Mouse (Mus musculus) Patski (cell line): Measurements from ENCODE around the gene Gm7233. TPM values are rescaled to one million over a fixed set of nuclear protein-coding genes. Genes with fewer than 3 reads are reported as not detected.
"Not testable (repeated sequence)": the region's sequence is repeated elsewhere in the genome, so short reads cannot be mapped to it uniquely, and the experiment has no call there.

ENCODE experiments used
- ATAC-seq: fragments of 100-300 bp; one replicate; pipeline ENCODE4 v1.8.0; 2021
- CTCF ChIA-PET: fragments of 350-600 bp; sonication (Branson Sonifier 250); formaldehyde crosslinking; loops from one replicate; lab custom pipeline; 2022; ENCODE audit warnings: inconsistent platforms; lab: Charles Lee
- POLR2A ChIA-PET: fragments of 350-600 bp; sonication (Branson Sonifier 250); formaldehyde crosslinking; loops from one replicate; lab custom pipeline; 2022; ENCODE audit warnings: antibody characterized with exemption, inconsistent platforms; lab: Charles Lee
- DNase-seq: peaks from one replicate; pipeline ENCODE4 v3.0.0-alpha.2; 2011; ENCODE audit warnings: low read depth, low spot score
- H3K27me3 ChIP-seq: fragments of 371-371 bp; one replicate; pipeline ENCODE4 v1.5.1; 2021
- in situ Hi-C: fragments of 300-500 bp; cut with MboI; formaldehyde crosslinking; loops from 3 replicates; pipeline ENCODE4 v1.11.1; 2018; ENCODE audit warnings: low pct_unique_long_range_greater_than_20kb, mixed read lengths
- polyA plus RNA-seq: library from polyadenylated mRNA; unstranded; gene quantifications from one replicate; pipeline ENCODE4 v1.2.3, GENCODE M21; 2021

The Gm7233 gene
- not detected for polyA plus RNA-seq

- in situ Hi-C loops, CTCF ChIA-PET, H3K27me3 ChIP-seq, ATAC-seq, POLR2A ChIA-PET, DNase-seq: not testable (repeated sequence)
Measured at GRCm38 (mm10) chr14:43179567-43179966, at the start of gene Gm7233. Gene Gm7233, plus strand, starts transcription at chr14:43179867.

GRCm38 (mm10) chr14:43167189-43167588 is 12.5 kb upstream of the Gm7233 start:
- in situ Hi-C loops, H3K27me3 ChIP-seq, DNase-seq, ATAC-seq, POLR2A ChIA-PET, CTCF ChIA-PET: not testable (repeated sequence)

GRCm38 (mm10) chr14:43167942-43168341 is 11.7 kb upstream of the Gm7233 start:
- POLR2A ChIA-PET, CTCF ChIA-PET: not testable (repeated sequence)

GRCm38 (mm10) chr14:43168573-43169170 is 11.0 kb upstream of the Gm7233 start:
- in situ Hi-C loops, DNase-seq, POLR2A ChIA-PET, CTCF ChIA-PET, H3K27me3 ChIP-seq: not testable (repeated sequence)
- peak; percentile 57 for ATAC-seq

More at GRCm38 (mm10) chr14:43167942-43168341, 11.7 kb upstream of the Gm7233 start:
- H3K27me3 ChIP-seq, in situ Hi-C loops, ATAC-seq, DNase-seq: not testable (repeated sequence)

DNA sequence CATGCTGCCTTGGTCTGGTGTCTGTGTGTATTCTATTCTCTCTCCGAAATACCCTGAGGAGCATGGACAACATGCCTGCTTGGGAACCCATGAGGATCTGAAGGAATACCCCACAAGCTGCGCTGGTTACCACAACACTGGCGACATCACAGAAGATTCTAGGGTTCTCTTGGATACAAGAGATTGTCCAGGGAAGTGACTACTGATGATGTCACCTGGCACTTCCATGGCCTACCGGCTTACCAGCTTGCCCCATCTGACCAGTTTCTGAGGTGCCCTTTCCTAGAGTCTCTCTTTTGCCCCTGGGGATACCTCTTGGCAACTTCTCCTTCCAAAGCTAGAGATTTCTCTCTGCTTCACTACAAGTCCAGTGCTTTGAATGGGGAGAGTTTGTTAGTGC is 55.5 kb downstream of the Gm7233 start, which contains the start of gene Gm8122:
TSS of gene Gm8122 (minus strand) at position 101 of the 400 bp plus-strand sequence.
- H3K27me3 ChIP-seq, CTCF ChIA-PET, POLR2A ChIA-PET, in situ Hi-C loops, ATAC-seq, DNase-seq: not testable (repeated sequence)

Other genes with a start within 250 kb of the Gm7233 start
- gene Gm8082, start 186.2 kb upstream of the Gm7233 start, polyA plus RNA-seq, result not detected
- gene Gm10376, start 164.2 kb upstream of the Gm7233 start, polyA plus RNA-seq, result not detected
- not detected for gene Gm8094, start 103.2 kb upstream of the Gm7233 start, polyA plus RNA-seq
- not detected for gene Gm8104, start 79.3 kb upstream of the Gm7233 start, polyA plus RNA-seq
- not detected for gene Gm8122, start 55.4 kb downstream of the Gm7233 start, polyA plus RNA-seq
- gene Gm8126, start 78.8 kb downstream of the Gm7233 start, polyA plus RNA-seq, result 1.9 TPM
- 1.6 TPM for gene Gm9732, start 95.2 kb downstream of the Gm7233 start, polyA plus RNA-seq
- gene Gm8127, start 114.0 kb downstream of the Gm7233 start, polyA plus RNA-seq, result not detected
- gene 1700001F09Rik, start 167.9 kb downstream of the Gm7233 start, polyA plus RNA-seq, result 0.39 TPM
- 0.08 TPM for gene Gm8138, start 236.5 kb downstream of the Gm7233 start, polyA plus RNA-seq